Mouse (Mus musculus) liver, postnatal 0 days (tissue): ENCODE measurements around the gene Rpl28.

Experiments used
- CTCF ChIP-seq: sonication (generic); IDR thresholded peaks from 2 replicates; pipeline ENCODE4 v1.5.1; 2016; ENCODE audit warnings: antibody characterized with exemption, low read depth
- EP300 ChIP-seq: IDR thresholded peaks from 2 replicates; pipeline ENCODE4 v1.6.1; 2016; ENCODE audit warnings: antibody characterized with exemption, low read depth, mild to moderate bottlenecking

DNA sequence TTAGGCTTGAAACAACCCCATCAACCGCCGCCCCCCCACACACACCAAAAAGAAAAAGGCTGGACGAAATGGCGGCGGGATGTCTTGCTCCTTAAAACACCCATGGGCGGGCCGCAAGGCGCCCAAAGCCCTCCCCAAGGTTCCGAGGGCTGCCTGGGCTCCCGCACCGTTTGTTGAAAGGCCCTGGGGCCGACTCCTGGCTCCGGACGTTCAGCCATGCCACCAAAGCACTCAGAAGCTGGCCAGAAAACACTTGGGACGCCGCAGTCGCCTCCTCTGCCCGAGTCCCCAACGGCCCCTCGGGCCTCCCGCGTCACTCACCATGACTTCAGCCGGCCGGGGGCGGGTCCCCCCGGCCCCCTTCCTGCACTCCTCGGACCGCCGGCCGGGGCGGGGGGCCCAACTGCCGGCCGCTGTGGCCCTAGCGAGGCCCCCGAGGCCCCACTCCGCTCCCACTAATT, 19.2 kb downstream of the Rpl28 start:
- TF ChIP-seq CTCF (no peak), EP300 (no peak)
